Mouse (Mus musculus): Measurements from ENCODE around the gene Ercc5.

Ercc5 gene

GRCm38 (mm10) chr1:44147563-44148381, at the start of gene Ercc5:
Gene Ercc5, plus strand, starts transcription at chr1:44147744.
- peak; percentile 46 for DNase-seq (ENCODE audit: extremely low read depth, low read depth, low spot score)

- no peak for DNase-seq (ENCODE audit: extremely low read depth, low read depth, low spot score)
Observed at GRCm38 (mm10) chr1:44101448-44102225, 45.9 kb upstream of the Ercc5 start.

GRCm38 (mm10) chr1:44102259-44102717, 45.3 kb upstream of the Ercc5 start, which contains the start of gene Tex30:
Gene Tex30, minus strand, starts transcription at chr1:44102441.
- peak; percentile 33 for DNase-seq (ENCODE audit: extremely low read depth, low read depth, low spot score)

- no peak for DNase-seq (ENCODE audit: extremely low read depth, low read depth, low spot score)
Observed at GRCm38 (mm10) chr1:44102939-44103338, 44.6 kb upstream of the Ercc5 start.

- no peak for DNase-seq (ENCODE audit: extremely low read depth, low read depth, low spot score)
Observed at GRCm38 (mm10) chr1:44117571-44117970, 30.0 kb upstream of the Ercc5 start.

GRCm38 (mm10) chr1:44118239-44119054, 29.1 kb upstream of the Ercc5 start, which contains the start of the genes Kdelc1 and Bivm:
Gene Kdelc1, minus strand, starts transcription at chr1:44118808.
Gene Bivm, plus strand, starts transcription at chr1:44118957.
- DNase-seq (ENCODE audit: extremely low read depth, low read depth, low spot score): peak; percentile 88

GRCm38 (mm10) chr1:44119201-44120073, 28.1 kb upstream of the Ercc5 start:
- DNase-seq (ENCODE audit: extremely low read depth, low read depth, low spot score): no peak

- no peak for DNase-seq (ENCODE audit: extremely low read depth, low read depth, low spot score)
Observed at GRCm38 (mm10) chr1:44120074-44120406, 27.5 kb upstream of the Ercc5 start.

GRCm38 (mm10) chr1:44122256-44122655, 25.3 kb upstream of the Ercc5 start:
- no peak for DNase-seq (ENCODE audit: extremely low read depth, low read depth, low spot score)

- no peak for DNase-seq (ENCODE audit: extremely low read depth, low read depth, low spot score)
Observed at GRCm38 (mm10) chr1:44125590-44125989, 22.0 kb upstream of the Ercc5 start.

GRCm38 (mm10) chr1:44129929-44130581, 17.5 kb upstream of the Ercc5 start:
- no peak for DNase-seq (ENCODE audit: extremely low read depth, low read depth, low spot score)

- DNase-seq (ENCODE audit: extremely low read depth, low read depth, low spot score): no peak
Observed at GRCm38 (mm10) chr1:44140232-44140631, 7.3 kb upstream of the Ercc5 start.

- DNase-seq (ENCODE audit: extremely low read depth, low read depth, low spot score): peak; percentile 81
Observed at GRCm38 (mm10) chr1:44142747-44143146, 4.8 kb upstream of the Ercc5 start.

- no peak for DNase-seq (ENCODE audit: extremely low read depth, low read depth, low spot score)
Observed at GRCm38 (mm10) chr1:44148706-44149105, 1.2 kb downstream of the Ercc5 start.

- no peak for DNase-seq (ENCODE audit: extremely low read depth, low read depth, low spot score)
Observed at GRCm38 (mm10) chr1:44155287-44155686, 7.7 kb downstream of the Ercc5 start.

GRCm38 (mm10) chr1:44158317-44158716, 10.8 kb downstream of the Ercc5 start:
- DNase-seq (ENCODE audit: extremely low read depth, low read depth, low spot score): no peak

GRCm38 (mm10) chr1:44161818-44162217, 14.3 kb downstream of the Ercc5 start:
- no peak for DNase-seq (ENCODE audit: extremely low read depth, low read depth, low spot score)

- no peak for DNase-seq (ENCODE audit: extremely low read depth, low read depth, low spot score)
Observed at GRCm38 (mm10) chr1:44162389-44162788, 14.8 kb downstream of the Ercc5 start.

- no peak for DNase-seq (ENCODE audit: extremely low read depth, low read depth, low spot score)
Observed at GRCm38 (mm10) chr1:44167859-44168383, 20.4 kb downstream of the Ercc5 start.

All from fat pad, adult 2 months (tissue).